Mouse (Mus musculus) liver, postnatal 0 days (tissue): ENCODE measurements around the gene Kcnj6.

ENCODE experiments used
- CTCF ChIP-seq: sonication (generic); IDR thresholded peaks from 2 replicates; pipeline ENCODE4 v1.5.1; 2016; ENCODE audit warnings: antibody characterized with exemption, low read depth
- EP300 ChIP-seq: IDR thresholded peaks from 2 replicates; pipeline ENCODE4 v1.6.1; 2016; ENCODE audit warnings: antibody characterized with exemption, low read depth, mild to moderate bottlenecking

DNA sequence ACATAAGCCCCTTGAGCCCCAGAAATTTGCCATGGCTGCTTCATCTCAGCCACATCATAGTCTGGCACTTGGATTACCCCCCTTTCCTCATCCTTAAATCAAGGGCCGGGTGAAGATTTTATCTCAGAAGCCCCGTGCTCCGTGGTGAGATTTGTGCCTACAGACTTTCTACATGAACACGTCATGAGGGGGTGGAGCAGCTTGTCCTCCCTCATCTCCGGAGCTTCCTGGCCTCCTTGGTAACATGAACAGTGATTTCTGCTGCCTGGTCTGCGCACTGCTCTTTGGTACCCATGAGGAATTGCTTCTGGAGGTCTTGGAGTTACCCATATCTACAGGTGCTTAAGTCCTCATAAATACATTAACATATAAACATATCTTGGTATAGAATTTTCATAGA is 172.2 kb downstream of the Kcnj6 start:
- TF ChIP-seq CTCF (no peak), EP300 (no peak)
